Mouse (Mus musculus): ENCODE data around the gene Acbd3. TPM values are rescaled to one million over a fixed set of nuclear protein-coding genes. Genes with fewer than 3 reads are reported as not detected.

The Acbd3 gene
- total RNA-seq, 2 experiments from 2014 or later, result 19.1 to 42.7 TPM

Other genes starting within 250 kb of the Acbd3 start
- gene Stum, start 242.5 kb upstream of the Acbd3 start, total RNA-seq (2014; fragmentation: Nextera tagmentation), result not detected in 2 replicates
- not detected in 2 replicates for gene Stum, start 242.5 kb upstream of the Acbd3 start, total RNA-seq (2017)
- 113 and 133 TPM in 2 replicates for gene Parp1, start 157.1 kb upstream of the Acbd3 start, total RNA-seq (2014; fragmentation: Nextera tagmentation)
- gene Parp1, start 157.1 kb upstream of the Acbd3 start, total RNA-seq (2017), result 231 and 241 TPM in 2 replicates
- 17.3 and 32.3 TPM in 2 replicates for gene Lin9, start 84.9 kb upstream of the Acbd3 start, total RNA-seq (2014; fragmentation: Nextera tagmentation)
- 35.8 and 37.8 TPM in 2 replicates for gene Lin9, start 84.9 kb upstream of the Acbd3 start, total RNA-seq (2017)
- gene Mixl1, start 29.0 kb upstream of the Acbd3 start, total RNA-seq (2014; fragmentation: Nextera tagmentation), result not detected in 2 replicates
- gene Mixl1, start 29.0 kb upstream of the Acbd3 start, total RNA-seq (2017), result not detected in 2 replicates
- 737 and 1,041 TPM in 2 replicates for gene H3f3a, start 87.9 kb downstream of the Acbd3 start, total RNA-seq (2014; fragmentation: Nextera tagmentation)
- gene H3f3a, start 87.9 kb downstream of the Acbd3 start, total RNA-seq (2017), result 1,518 and 1,745 TPM in 2 replicates
- gene Sde2, start 125.1 kb downstream of the Acbd3 start, total RNA-seq (2014; fragmentation: Nextera tagmentation), result 22.0 and 23.2 TPM in 2 replicates
- 37.6 and 45.7 TPM in 2 replicates for gene Sde2, start 125.1 kb downstream of the Acbd3 start, total RNA-seq (2017)
- not detected in 2 replicates for gene Lefty2, start 167.1 kb downstream of the Acbd3 start, total RNA-seq (2014; fragmentation: Nextera tagmentation)
- not detected in 2 replicates for gene Lefty2, start 167.1 kb downstream of the Acbd3 start, total RNA-seq (2017)
- gene Pycr2, start 178.2 kb downstream of the Acbd3 start, total RNA-seq (2014; fragmentation: Nextera tagmentation), result 57.0 and 70.4 TPM in 2 replicates
- gene Pycr2, start 178.2 kb downstream of the Acbd3 start, total RNA-seq (2017), result 21.1 and 34.2 TPM in 2 replicates
- gene Lefty1, start 209.0 kb downstream of the Acbd3 start, total RNA-seq (2014; fragmentation: Nextera tagmentation), result 6.4 and 11.9 TPM in 2 replicates
- 3.4 TPM in 1 of 2 replicates, not detected in the other for gene Lefty1, start 209.0 kb downstream of the Acbd3 start, total RNA-seq (2017)
- gene Tmem63a, start 216.3 kb downstream of the Acbd3 start, total RNA-seq (2014; fragmentation: Nextera tagmentation), result 22.5 and 26.6 TPM in 2 replicates
- 4.8 and 10.8 TPM in 2 replicates for gene Tmem63a, start 216.3 kb downstream of the Acbd3 start, total RNA-seq (2017)

Data from megakaryocyte-erythroid progenitor cell, adult 5-6 weeks (primary cell).